Mouse (Mus musculus) stomach, postnatal 0 days (tissue): ENCODE data around the gene Usp4.

ENCODE experiments used
- CTCF ChIP-seq: IDR thresholded peaks from 2 replicates; pipeline ENCODE4 v1.5.1; 2016; ENCODE audit warnings: antibody characterized with exemption, low read depth, mild to moderate bottlenecking, moderate library complexity
- EP300 ChIP-seq: optimal IDR thresholded peaks from 2 replicates; pipeline ENCODE3; 2016; ENCODE audit warnings: antibody characterized with exemption

- peak; percentile 24; the same call in 1 of the 2 replicates for TF ChIP-seq CTCF
- no peak for TF ChIP-seq EP300
These were observed 41.6 kb downstream of the Usp4 start for GRCm38 (mm10) chr9:108389220-108389619.
